Mouse (Mus musculus): ENCODE measurements around the gene Nlk.

DNA sequence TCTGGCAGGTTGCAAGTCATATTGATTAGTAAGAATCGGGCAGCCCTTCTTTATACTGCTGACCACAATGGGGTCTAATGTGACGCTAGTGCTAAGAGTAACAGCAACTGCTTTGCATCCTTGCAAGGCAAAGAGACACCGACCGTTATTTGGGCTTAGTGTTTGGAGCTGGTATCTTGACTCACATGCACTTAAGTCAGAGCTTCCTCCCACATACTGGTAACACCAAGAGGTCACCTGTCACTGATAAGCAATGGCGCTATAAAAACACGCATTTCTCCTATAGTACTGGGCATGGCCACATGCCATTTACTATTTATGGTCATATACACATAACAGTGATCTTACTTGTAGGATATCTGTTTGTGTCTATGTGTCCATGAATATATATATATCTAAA lies 114.3 kb downstream of the Nlk start:
- TF ChIP-seq CTCF (IDR thresholded peaks at IDR 0.05; ENCODE audit: extremely low read depth, insufficient read depth, insufficient read length, insufficient replicate concordance) (no peak), POLR2A (IDR thresholded peaks at IDR 0.05; ENCODE audit: low read depth, low read length) (no peak)

Data from spleen, adult 2 months (tissue).